Mouse (Mus musculus): ENCODE results near the gene Ptpn18. TPM values are rescaled to one million over a fixed set of nuclear protein-coding genes. Genes with fewer than 3 reads are reported as not detected.

Gene Ptpn18
- total and polyA plus RNA-seq, 3 experiments = 39.1 to 73.3 TPM; not detected in 1

DNA sequence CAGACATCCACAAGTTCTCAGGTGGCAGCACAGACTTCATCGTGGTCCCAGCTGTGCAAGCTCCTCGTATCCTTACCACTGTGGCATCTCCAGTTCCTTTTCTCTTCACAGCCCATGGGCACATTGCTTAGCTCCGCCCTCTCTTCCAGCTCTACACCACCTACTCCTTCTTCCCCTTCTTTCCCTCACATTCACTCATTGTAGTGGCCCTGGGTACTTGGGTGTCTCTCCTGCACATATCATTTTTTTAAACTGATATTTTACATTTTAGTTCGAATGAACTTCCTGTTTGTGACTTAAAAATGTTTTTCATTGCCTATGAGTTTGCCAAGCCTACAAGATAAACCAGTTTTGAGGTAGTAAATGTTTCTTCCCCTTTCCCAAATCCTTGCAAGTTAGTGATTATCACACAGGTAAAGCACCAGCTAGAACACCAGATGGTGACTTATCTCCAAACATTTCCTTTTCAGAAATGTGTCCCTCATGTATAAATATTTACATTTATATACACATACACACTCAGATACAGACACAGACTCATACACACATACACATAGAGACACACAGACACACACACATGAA is 46.5 kb downstream of the Ptpn18 start (continued):
- no peak for TF ChIP-seq SMC3 (IDR thresholded peaks at IDR 0.05; ENCODE audit: low read depth, low read length)

GRCm38 (mm10) chr1:34507986-34508385 is 48.4 kb downstream of the Ptpn18 start:
- TF ChIP-seq USF1 (IDR thresholded peaks at IDR 0.05; ENCODE audit: low read depth, low read length) (no peak), ZKSCAN1 (IDR thresholded peaks at IDR 0.05; ENCODE audit: low read depth, low read length) (no peak), JUND (IDR thresholded peaks at IDR 0.05; ENCODE audit: low read depth, low read length) (no peak), ETS1 (IDR thresholded peaks at IDR 0.05; ENCODE audit: low read depth, low read length) (no peak), BHLHE40 (IDR thresholded peaks at IDR 0.05; ENCODE audit: borderline replicate concordance, low read depth, low read length) (no peak), E2F4 (IDR thresholded peaks at IDR 0.05; ENCODE audit: borderline replicate concordance, low read depth, low read length) (no peak), POLR2A (IDR thresholded peaks at IDR 0.05; ENCODE audit: control insufficient read depth in 1 of 2, insufficient read depth in 1 of 2, low read depth in 1 of 2, low read length in 2 of 2, poor library complexity in 1 of 2) (no peak), GABPA (IDR thresholded peaks at IDR 0.05; ENCODE audit: low read depth, low read length) (no peak), MEF2A (IDR thresholded peaks at IDR 0.05; ENCODE audit: extremely low read depth, insufficient replicate concordance, low read depth, low read length, poor library complexity, severe bottlenecking) (no peak), MAZ (IDR thresholded peaks at IDR 0.05; ENCODE audit: low read depth, low read length) (no peak), CTCF (IDR thresholded peaks at IDR 0.05 in 2 of 3, conservative IDR thresholded peaks at IDR 0.05 in 1 of 3; ENCODE audit: control insufficient read depth in 1 of 3, insufficient read depth in 1 of 3, low read depth in 2 of 3, low read length in 3 of 3, poor library complexity in 1 of 3, severe bottlenecking in 1 of 3) (no peak), MYB (IDR thresholded peaks at IDR 0.05; ENCODE audit: low read depth, low read length) (no peak), UBTF (IDR thresholded peaks at IDR 0.05; ENCODE audit: borderline replicate concordance, insufficient read depth, low read depth, low read length) (no peak), SMC3 (IDR thresholded peaks at IDR 0.05; ENCODE audit: low read depth, low read length) (no peak), ZC3H11A (IDR thresholded peaks at IDR 0.05; ENCODE audit: low read depth, low read length) (no peak)
- Histone ChIP-seq H3K9ac (ENCODE audit: control insufficient read depth, low read depth, low read length, poor library complexity, severe bottlenecking) (no peak overlapping the region), H3K36me3 (ENCODE audit: control insufficient read depth in 1 of 2, insufficient read depth in 2 of 2, low read length in 2 of 2) (no peaks in the 10 kb centered on the region), H3K27me3 (ENCODE audit: control insufficient read depth in 1 of 2, insufficient read depth in 2 of 2, low read length in 2 of 2) (no peaks in the 10 kb centered on the region; a peak in 1 of 4 replicates), H3K9me3 (replicated peaks; ENCODE audit: insufficient read depth, low read length) (no peaks in the 10 kb centered on the region), H3K79me2 (ENCODE audit: control insufficient read depth, insufficient read depth, low read length, poor library complexity) (no peaks in the 10 kb centered on the region), H3K4me1 (ENCODE audit: control insufficient read depth in 1 of 2, insufficient read depth in 2 of 2, low read length in 2 of 2) (peaks cover 0 to 15% of the 10 kb centered on the region in 2 experiments; a peak in 3 of 4 replicates), H3K4me3 (ENCODE audit: control insufficient read depth in 1 of 2, insufficient read depth in 1 of 2, low read depth in 2 of 2, low read length in 2 of 2) (no peak overlapping the region), H3K27ac (ENCODE audit: control insufficient read depth, low read depth, low read length) (no peak overlapping the region)
- DNase-seq (ENCODE audit: low read depth, low spot score) = no peak

DNA sequence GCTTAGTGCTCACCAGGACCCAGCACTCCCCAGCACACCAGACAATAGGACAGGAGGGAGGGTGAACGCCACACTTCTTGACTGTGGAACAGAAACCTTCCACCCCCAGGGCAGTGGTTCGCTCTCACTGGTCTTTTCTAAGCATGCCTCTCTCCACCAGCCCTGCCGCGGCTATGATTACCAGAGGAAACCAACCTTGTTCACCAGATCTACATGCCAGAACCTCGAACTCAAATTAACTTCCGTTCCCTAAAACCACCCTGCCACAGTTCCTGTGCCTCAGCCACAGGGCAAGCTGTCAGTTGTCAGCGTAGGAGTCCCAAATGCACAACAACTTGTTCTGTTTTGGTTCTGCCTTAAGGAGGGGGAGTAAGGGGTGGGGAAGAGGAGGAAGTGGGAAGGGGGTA is 51.0 kb downstream of the Ptpn18 start:
- Histone ChIP-seq H3K4me3 (ENCODE audit: control insufficient read depth in 1 of 2, insufficient read depth in 1 of 2, low read depth in 2 of 2, low read length in 2 of 2) (peak overlapping the region; percentile 58 to 71), H3K27me3 (ENCODE audit: control insufficient read depth in 1 of 2, insufficient read depth in 2 of 2, low read length in 2 of 2) (no peaks in the 10 kb centered on the region), H3K79me2 (ENCODE audit: control insufficient read depth, insufficient read depth, low read length, poor library complexity) (no peaks in the 10 kb centered on the region), H3K9ac (ENCODE audit: control insufficient read depth, low read depth, low read length, poor library complexity, severe bottlenecking) (peak overlapping the region; percentile 46), H3K27ac (ENCODE audit: control insufficient read depth, low read depth, low read length) (0 out of 2 replicates have a peak overlapping the region, but pooled peaks have one; percentile 16), H3K9me3 (replicated peaks; ENCODE audit: insufficient read depth, low read length) (no peaks in the 10 kb centered on the region), H3K36me3 (ENCODE audit: control insufficient read depth in 1 of 2, insufficient read depth in 2 of 2, low read length in 2 of 2) (no peaks in the 10 kb centered on the region), H3K4me1 (ENCODE audit: control insufficient read depth in 1 of 2, insufficient read depth in 2 of 2, low read length in 2 of 2) (peaks cover 0 to 8% of the 10 kb centered on the region in 2 experiments; a peak in 3 of 4 replicates)
- peak; percentile 60 for DNase-seq (ENCODE audit: low read depth, low spot score)
- TF ChIP-seq BHLHE40 (IDR thresholded peaks at IDR 0.05; ENCODE audit: borderline replicate concordance, low read depth, low read length) (no peak), MAX (IDR thresholded peaks at IDR 0.05; ENCODE audit: low read length) (no peak), MXI1 (IDR thresholded peaks at IDR 0.05; ENCODE audit: low read depth, low read length) (peak; percentile 9; the same call in 1 of the 2 replicates), USF1 (IDR thresholded peaks at IDR 0.05; ENCODE audit: low read depth, low read length) (no peak), EP300 (IDR thresholded peaks at IDR 0.05; ENCODE audit: low read depth in 1 of 2, low read length in 2 of 2) (no peak), TBP (IDR thresholded peaks at IDR 0.05; ENCODE audit: low read depth, low read length) (no peak), TCF12 (IDR thresholded peaks at IDR 0.05; ENCODE audit: low read depth, low read length) (no peak), POLR2AphosphoS5 (IDR thresholded peaks at IDR 0.05; ENCODE audit: borderline replicate concordance, low read depth, low read length) (no peak), SIN3A (IDR thresholded peaks at IDR 0.05; ENCODE audit: low read length) (peak; percentile 37)
